Mouse (Mus musculus) heart, adult 10 weeks (tissue): Measurements from ENCODE around the gene Olfr1186. TPM values are rescaled to one million over a fixed set of nuclear protein-coding genes. Genes with fewer than 3 reads are reported as not detected.

Experiments used
- polyA plus RNA-seq: library from polyadenylated mRNA; stranded (reverse); fragments of 350-450 nt; fragmentation: Illumina TruSeq; extraction: RNeasy Lipid Tissue Mini Kit (QIAGEN cat#74804); gene quantifications from one replicate; pipeline ENCODE4 v1.2.3, GENCODE M21; 2014; ENCODE audit warnings: low read depth, low replicate concordance

Gene Olfr1186
- not detected for polyA plus RNA-seq

DNA sequence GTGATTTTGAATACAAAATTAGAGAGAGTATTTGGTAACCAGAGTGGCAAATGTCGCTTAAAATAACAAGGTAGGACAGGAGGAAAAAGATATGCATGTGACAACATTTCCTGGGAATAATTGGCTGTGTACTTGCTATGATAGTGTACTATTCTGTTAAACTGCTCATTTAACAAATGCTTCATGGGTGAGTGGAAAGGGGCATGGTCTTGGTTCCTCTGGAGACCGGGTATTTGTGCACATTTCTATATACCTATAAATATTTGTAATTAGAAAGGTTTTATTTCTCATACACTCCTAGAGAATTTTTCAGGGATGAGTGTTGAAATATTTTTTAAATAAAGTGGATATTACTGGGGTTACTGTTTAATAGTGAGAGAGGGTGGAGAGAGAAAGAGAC, at the start of gene Olfr1186:
Olfr1186 (plus strand) TSS at position 301 of the 400 bp plus-strand sequence.

GRCm38 (mm10) chr2:88483298-88483697, 35.1 kb upstream of the Olfr1186 start, which contains the start of gene Olfr1184:
TSS of gene Olfr1184 (plus strand) at chr2:88483598.

GRCm38 (mm10) chr2:88493020-88493419, 25.3 kb upstream of the Olfr1186 start, which contains the start of gene Olfr1185-ps1:
TSS of gene Olfr1185-ps1 (plus strand) at chr2:88493320.

GRCm38 (mm10) chr2:88556635-88557034, 38.3 kb downstream of the Olfr1186 start, which contains the start of gene Olfr1188:
TSS of gene Olfr1188 (plus strand) at chr2:88556935.

Other genes starting within 250 kb of the Olfr1186 start
- gene Olfr1173, start 238.7 kb upstream of the Olfr1186 start, polyA plus RNA-seq: not detected
- gene Olfr1174-ps, start 203.4 kb upstream of the Olfr1186 start, polyA plus RNA-seq: not detected
- gene Olfr1175-ps, start 191.3 kb upstream of the Olfr1186 start, polyA plus RNA-seq: not detected
- not detected for gene Olfr1176, start 181.8 kb upstream of the Olfr1186 start, polyA plus RNA-seq
- gene Olfr1177-ps, start 172.1 kb upstream of the Olfr1186 start, polyA plus RNA-seq: not detected
- gene Olfr1178, start 131.5 kb upstream of the Olfr1186 start, polyA plus RNA-seq: not detected
- gene Olfr1179, start 112.1 kb upstream of the Olfr1186 start, polyA plus RNA-seq: not detected
- gene Olfr1180, start 99.4 kb upstream of the Olfr1186 start, polyA plus RNA-seq: not detected
- gene Olfr1181, start 92.4 kb upstream of the Olfr1186 start, polyA plus RNA-seq: not detected
- not detected for gene Gm13757, start 69.4 kb upstream of the Olfr1186 start, polyA plus RNA-seq
- gene Olfr1183, start 63.7 kb upstream of the Olfr1186 start, polyA plus RNA-seq: not detected
- gene Olfr1184, start 35.0 kb upstream of the Olfr1186 start, polyA plus RNA-seq: not detected
- gene Olfr1185-ps1, start 25.2 kb upstream of the Olfr1186 start, polyA plus RNA-seq: not detected
- not detected for gene Olfr1188, start 38.4 kb downstream of the Olfr1186 start, polyA plus RNA-seq
- not detected for gene Olfr1189, start 67.9 kb downstream of the Olfr1186 start, polyA plus RNA-seq
- gene Olfr1191-ps1, start 122.0 kb downstream of the Olfr1186 start, polyA plus RNA-seq: not detected
- not detected for gene Olfr1192-ps1, start 130.0 kb downstream of the Olfr1186 start, polyA plus RNA-seq
- gene Olfr1193, start 157.1 kb downstream of the Olfr1186 start, polyA plus RNA-seq: not detected
- gene Olfr1195, start 170.6 kb downstream of the Olfr1186 start, polyA plus RNA-seq: not detected
- not detected for gene Olfr1196, start 186.0 kb downstream of the Olfr1186 start, polyA plus RNA-seq
- gene Olfr1197, start 213.8 kb downstream of the Olfr1186 start, polyA plus RNA-seq: not detected
- gene Olfr1198, start 232.8 kb downstream of the Olfr1186 start, polyA plus RNA-seq: not detected
- not detected for gene Olfr1199, start 241.9 kb downstream of the Olfr1186 start, polyA plus RNA-seq